Comparison of ENCODE assay signal across 9 mouse cellular contexts in genomic region chr9:61434062-61434461, GRCm38 (mm10).
DNase-seq lines count a peak whose midpoint lies in the region; ATAC-seq and TF ChIP-seq lines count a peak whose summit lies in the region.
"Had no signal": no experiment of that assay in that cellular context is flagged by ENCODE, and none has a peak within 500 bp of the region (broad histone marks: within the 10 kb centered on the region; RNA-seq: fewer than 3 reads in every experiment).

No protein-coding gene starts in this region.

- 24% methylated on average over 11 of the region's 11 CpGs for WGBS in neural tube, embryonic 11.5 days

- no peak overlapping the region for H3K9ac ChIP-seq in neural tube, embryonic 11.5 days (ENCODE audit: low read length)
- H3K9ac ChIP-seq: limb, embryonic 13.5 days had no signal

- no peaks in the 10 kb centered on the region for H3K9me3 ChIP-seq in neural tube, embryonic 11.5 days (ENCODE audit: control insufficient read depth, low read length)
- H3K9me3 ChIP-seq: limb, embryonic 13.5 days had no signal

- TF ChIP-seq CTCF in gastrocnemius, adult 2 months (IDR thresholded peaks at IDR 0.05): no peak

- no peak overlapping the region for H3K4me2 ChIP-seq in neural tube, embryonic 11.5 days (ENCODE audit: low read depth)
- H3K4me2 ChIP-seq: limb, embryonic 13.5 days had no signal

- no peaks in the 10 kb centered on the region; the same call in 1 of the 2 replicates for H3K27me3 ChIP-seq in neural tube, embryonic 11.5 days (ENCODE audit: control insufficient read depth, insufficient read depth, low read length)

- no peak overlapping the region for H3K4me3 ChIP-seq in gastrocnemius, adult 2 months
- no peak overlapping the region for H3K4me3 ChIP-seq in neural tube, embryonic 11.5 days (ENCODE audit: low read depth, low read length)
- H3K4me3 ChIP-seq: limb, embryonic 13.5 days had no signal

- DNase-seq in gastrocnemius, adult 2 months: peak; percentile 11
- no peak for DNase-seq in gastrocnemius, adult 8-10 months (ENCODE audit: low spot score in 2 of 2)
- DNase-seq in cerebellum, postnatal 36 days: peak; percentile 42 to 62
- DNase-seq in layer of hippocampus, adult 18-20 months (ENCODE audit: low spot score in 2 of 2): peak; percentile 70 to 76
- peak; percentile 65 for DNase-seq in neural tube, embryonic 11.5 days (ENCODE audit: low spot score)
- DNase-seq in ovary, postnatal 10 days (ENCODE audit: low spot score): no peak
- no peak for DNase-seq in lung, postnatal 36 days
- DNase-seq in ovary, postnatal 14 days (ENCODE audit: low spot score): no peak

- H3K27ac ChIP-seq in gastrocnemius, adult 2 months: no peak overlapping the region
- H3K27ac ChIP-seq in neural tube, embryonic 11.5 days (ENCODE audit: low read depth, low read length): no peak overlapping the region
- H3K27ac ChIP-seq: limb, embryonic 13.5 days had no signal

- peaks cover 13% of the 10 kb centered on the region for H3K4me1 ChIP-seq in neural tube, embryonic 11.5 days (ENCODE audit: control insufficient read depth, insufficient read depth, low read length)

- peak; percentile 85 for ATAC-seq in neural tube, embryonic 11.5 days (ENCODE audit: insufficient read depth, low FRiP score, low TSS enrichment)

- intact Hi-C loops in gastrocnemius, adult 2 months (cut with DNase I): no loop called here

- H3K36me3 ChIP-seq in neural tube, embryonic 11.5 days (ENCODE audit: control insufficient read depth, insufficient read depth, low read length): no peaks in the 10 kb centered on the region
- H3K36me3 ChIP-seq: limb, embryonic 13.5 days had no signal

Comparison
In these comparisons a context has a peak if more than half of its experiments do, and no peak if none do; other contexts are left out.
1. DNase-seq: peak in gastrocnemius, adult 2 months (single experiment), cerebellum, postnatal 36 days (2 of 2), layer of hippocampus, adult 18-20 months (2 of 2) and neural tube, embryonic 11.5 days (single experiment); none in gastrocnemius, adult 8-10 months (0 of 2), ovary, postnatal 10 days (single experiment), lung, postnatal 36 days (single experiment) and ovary, postnatal 14 days (single experiment).